ENCODE assay signal across 8 mouse cellular contexts in the genomic region with DNA sequence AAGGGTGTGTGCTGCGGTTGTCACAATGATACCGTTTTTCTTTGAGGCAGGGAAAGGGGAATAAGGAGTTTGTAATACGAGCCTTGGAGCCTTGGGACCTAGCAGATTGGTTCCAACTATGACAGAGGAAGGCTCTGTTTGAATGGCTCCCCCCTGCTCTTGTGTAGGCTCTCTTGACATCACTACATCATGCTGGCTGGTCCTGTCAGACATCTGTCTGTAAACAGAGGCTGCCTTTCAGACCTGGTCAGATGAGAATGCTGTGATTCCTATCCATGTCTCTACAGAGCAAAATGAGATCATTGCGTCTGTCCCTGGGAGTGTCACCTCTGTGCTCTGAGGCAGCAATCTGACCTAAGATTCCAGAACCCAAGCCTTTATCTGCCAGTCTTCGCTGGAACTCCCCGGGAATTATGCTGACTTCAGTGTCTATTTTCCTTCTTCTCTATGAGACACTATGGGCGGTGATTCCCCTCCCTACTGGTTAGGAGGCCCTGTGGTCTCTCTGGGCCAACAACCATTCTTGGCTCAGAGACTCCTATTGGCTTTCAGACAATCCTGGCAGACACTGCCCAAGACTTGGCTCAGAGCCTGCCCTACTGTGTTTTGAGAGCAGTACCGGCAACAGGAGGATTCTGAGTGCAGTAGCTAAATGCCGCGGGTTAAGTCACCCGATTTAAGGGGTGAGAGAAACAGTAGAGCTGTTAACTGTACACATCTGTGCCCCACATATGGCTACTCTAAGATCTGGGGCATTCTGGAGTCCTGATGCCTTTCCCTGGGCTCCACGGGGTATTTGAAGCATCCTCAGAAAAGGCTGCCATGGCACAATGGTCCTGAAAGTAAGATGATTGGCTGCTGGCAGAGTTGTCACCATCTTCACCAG.
DNase-seq lines count a peak whose midpoint lies in the region; ATAC-seq and TF ChIP-seq lines count a peak whose summit lies in the region.

No protein-coding gene starts in this region.

- H3K36me3 ChIP-seq in hindbrain, embryonic 16.5 days (ENCODE audit: control insufficient read depth, insufficient read depth, low read length), result no peaks in the 10 kb centered on the region
- H3K36me3 ChIP-seq in intestine, postnatal 0 days (ENCODE audit: control insufficient read depth, insufficient read depth), result no peaks in the 10 kb centered on the region

- peaks cover 13% of the 10 kb centered on the region for H3K4me1 ChIP-seq in hindbrain, embryonic 16.5 days (ENCODE audit: control insufficient read depth, insufficient read depth, low read depth, low read length)
- no peaks in the 10 kb centered on the region for H3K4me1 ChIP-seq in intestine, postnatal 0 days (replicated peaks; ENCODE audit: control insufficient read depth, insufficient read depth, low read length)

- in situ Hi-C loops in Patski (cut with MboI; ENCODE audit: low pct_unique_long_range_greater_than_20kb), result loop anchor here (10.0 to 25.0 kb wide), 2 partner anchors 201 to 488 kb away; no protein-coding TSS in a partner anchor

- TF ChIP-seq CTCF in Patski (IDR thresholded peaks at IDR 0.05), result no peak
- no peak for TF ChIP-seq CTCF in brain, embryonic 14.5 days (IDR thresholded peaks at IDR 0.05; ENCODE audit: borderline replicate concordance, extremely low read depth, insufficient read depth, insufficient read length)
- no peak for TF ChIP-seq CTCF in intestine, postnatal 0 days (IDR thresholded peaks at IDR 0.05; ENCODE audit: low read depth)

- TF ChIP-seq POLR2A in brain, embryonic 14.5 days (IDR thresholded peaks at IDR 0.05; ENCODE audit: borderline replicate concordance, extremely low read depth, insufficient read depth, insufficient read length, poor library complexity, severe bottlenecking), result no peak

- 52% methylated on average over 12 of the region's 12 CpGs for WGBS in hindbrain, embryonic 16.5 days
- WGBS in intestine, postnatal 0 days, result 61% methylated on average over 12 of the region's 12 CpGs

- H3K9me3 ChIP-seq in hindbrain, embryonic 16.5 days (ENCODE audit: control insufficient read depth, low read length), result no peaks in the 10 kb centered on the region
- H3K9me3 ChIP-seq in intestine, postnatal 0 days (ENCODE audit: control insufficient read depth), result no peaks in the 10 kb centered on the region

- DNase-seq in Patski (ENCODE audit: low read depth, low spot score), result peak; percentile 54
- peak; percentile 94 for DNase-seq in brain, embryonic 14.5 days (ENCODE audit: low read depth)
- DNase-seq in frontal cortex, postnatal 36 days (ENCODE audit: low spot score in 2 of 2), result peak; percentile 30 to 79
- peak; percentile 75 to 84 for DNase-seq in lung, adult 18-20 months
- peak; percentile 84 to 87 for DNase-seq in right cerebral cortex, postnatal 10 days (ENCODE audit: low spot score in 2 of 2)

- H3K9ac ChIP-seq in hindbrain, embryonic 16.5 days (ENCODE audit: low read depth, low read length), result no peak overlapping the region
- no peak overlapping the region for H3K9ac ChIP-seq in intestine, postnatal 0 days (ENCODE audit: low read depth, low read length)

- H3K4me2 ChIP-seq in hindbrain, embryonic 16.5 days (ENCODE audit: low read length), result peak overlapping the region; percentile 30
- no peak overlapping the region for H3K4me2 ChIP-seq in intestine, postnatal 0 days (replicated peaks; ENCODE audit: low read depth)

- CTCF ChIA-PET in Patski (lab: Charles Lee), result interaction anchor here (1.6 kb wide), 1 partner anchor 68 kb away, joined by 4 read pairs; no protein-coding TSS in a partner anchor

- H3K4me3 ChIP-seq in hindbrain, embryonic 16.5 days (ENCODE audit: low read length), result no peak overlapping the region
- H3K4me3 ChIP-seq in intestine, postnatal 0 days (ENCODE audit: low read depth, low read length), result no peak overlapping the region

- no peak overlapping the region; the same call in 1 of the 2 replicates for H3K27ac ChIP-seq in hindbrain, embryonic 16.5 days (ENCODE audit: low read depth, low read length)
- no peak overlapping the region for H3K27ac ChIP-seq in intestine, postnatal 0 days (ENCODE audit: low read depth, low read length)

- peaks cover 6% of the 10 kb centered on the region for H3K27me3 ChIP-seq in Patski
- H3K27me3 ChIP-seq in hindbrain, embryonic 16.5 days (replicated peaks; ENCODE audit: control insufficient read depth, insufficient read depth, low read length), result no peaks in the 10 kb centered on the region
- no peaks in the 10 kb centered on the region for H3K27me3 ChIP-seq in intestine, postnatal 0 days (replicated peaks; ENCODE audit: control insufficient read depth, insufficient read depth, low read length)

- ATAC-seq in Patski, result peak; percentile 90
- ATAC-seq in hindbrain, embryonic 16.5 days, result peak; percentile 90
- no peak for ATAC-seq in intestine, postnatal 0 days
- ATAC-seq in monocyte, adult 5-6 weeks (replicated peaks; ENCODE audit: insufficient number of reproducible peaks, low FRiP score, low TSS enrichment, poor library complexity, severe bottlenecking), result no peak

- POLR2A ChIA-PET in Patski (lab: Charles Lee), result no interaction called here

Comparison
In these comparisons a context has a peak if more than half of its experiments do, and no peak if none do; other contexts are left out.
1. ATAC-seq: peak in Patski (single experiment) and hindbrain, embryonic 16.5 days (single experiment); none in intestine, postnatal 0 days (single experiment) and monocyte, adult 5-6 weeks (single experiment).
2. Peak in every context shown above with its lines, with median percentiles within 50 percentile points of each other: DNase-seq.